Mouse (Mus musculus) heart, adult 8-10 months (tissue): Measurements from ENCODE around the gene Slc19a2. TPM values are rescaled to one million over a fixed set of nuclear protein-coding genes. Genes with fewer than 3 reads are reported as not detected.
A peak's percentile ranks its signal among the peaks of the same experiment; 100 is the strongest.
"Not testable (repeated sequence)": the region's sequence is repeated elsewhere in the genome, so short reads cannot be mapped to it uniquely, and the experiment has no call there.

Experiments
- DNase-seq: peaks from one replicate; pipeline ENCODE4 v3.0.0; 2022; ENCODE audit warnings: low spot score
- total RNA-seq, 4 experiments: library from RNA; stranded (reverse); gene quantifications; 2 replicates each; pipeline ENCODE4 v1.2.4; 2022

Gene Slc19a2
- 1 to 10 TPM; 6.4 to 9.5 (median 8.5) TPM for total RNA-seq

DNA sequence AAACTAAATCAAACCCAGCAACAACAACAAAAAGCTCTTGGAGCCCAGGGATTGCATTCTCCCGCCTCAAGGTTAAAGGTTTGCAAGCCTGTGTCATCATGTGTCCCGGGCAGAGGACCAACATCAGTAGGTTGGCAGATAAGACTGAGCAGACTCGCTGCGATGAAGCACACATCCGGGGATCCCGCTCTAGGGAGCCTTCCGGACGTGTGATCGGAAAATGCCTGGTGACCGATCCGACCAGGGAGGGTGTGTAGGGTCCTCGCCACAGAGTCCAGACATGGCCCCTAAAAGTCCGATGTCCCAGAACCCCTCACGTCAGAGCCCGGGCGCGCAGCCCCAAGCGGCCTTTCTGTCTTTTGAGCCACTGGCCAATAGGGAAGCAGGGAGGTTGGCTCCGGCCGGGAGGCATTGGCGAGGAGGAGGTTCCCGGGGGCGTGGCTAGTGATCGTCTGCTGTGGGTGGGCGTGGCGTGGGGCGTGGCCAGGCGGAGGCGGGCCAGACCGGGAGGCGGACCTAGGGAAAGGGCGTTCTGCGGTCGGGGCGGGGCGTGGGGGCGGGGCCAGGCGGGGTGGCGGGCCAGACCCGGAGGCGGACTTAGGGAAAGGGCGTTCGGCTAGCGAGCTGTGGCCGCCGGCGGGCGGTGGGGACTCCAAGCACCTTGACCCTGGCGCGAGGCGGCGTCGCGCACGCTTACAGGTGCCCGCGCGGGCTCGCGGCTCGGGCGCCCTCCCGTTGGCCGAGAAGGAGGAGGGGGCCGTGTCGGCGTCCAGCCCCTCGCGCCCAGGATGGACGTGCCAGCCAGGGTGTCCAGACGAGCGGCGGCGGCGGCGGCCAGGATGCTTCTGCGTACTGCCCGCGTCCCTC, at the start of gene Slc19a2:
Gene Slc19a2 (plus strand): TSS at position 582 of the 867 bp plus-strand sequence.
- DNase-seq: peak; percentile 96

GRCm38 (mm10) chr1:164199551-164199950, 49.3 kb upstream of the Slc19a2 start:
- no peak for DNase-seq

GRCm38 (mm10) chr1:164208437-164208836, 40.4 kb upstream of the Slc19a2 start:
- DNase-seq: no peak

DNA sequence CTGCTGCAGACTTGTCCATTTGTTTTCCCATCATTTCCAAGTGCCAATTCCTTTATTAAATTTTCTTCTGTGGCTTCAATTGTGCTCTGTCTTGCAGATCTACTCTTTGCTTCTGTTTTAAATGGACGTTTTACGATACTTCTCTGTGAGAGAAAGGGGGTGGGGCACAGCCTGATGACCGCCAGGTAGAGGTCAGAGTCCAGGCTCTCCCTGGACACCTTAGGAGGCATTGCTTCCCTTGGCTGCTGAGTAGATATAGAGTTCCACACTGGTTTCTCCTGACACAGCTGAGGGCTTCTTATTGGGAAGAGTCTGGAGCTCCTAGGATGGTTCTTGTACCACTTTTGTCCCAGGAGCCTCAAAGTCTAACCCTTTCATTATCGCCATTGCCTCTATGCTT, 37.9 kb upstream of the Slc19a2 start:
- DNase-seq: no peak

- no peak for DNase-seq
Measured at GRCm38 (mm10) chr1:164212686-164213085, 36.2 kb upstream of the Slc19a2 start.

DNA sequence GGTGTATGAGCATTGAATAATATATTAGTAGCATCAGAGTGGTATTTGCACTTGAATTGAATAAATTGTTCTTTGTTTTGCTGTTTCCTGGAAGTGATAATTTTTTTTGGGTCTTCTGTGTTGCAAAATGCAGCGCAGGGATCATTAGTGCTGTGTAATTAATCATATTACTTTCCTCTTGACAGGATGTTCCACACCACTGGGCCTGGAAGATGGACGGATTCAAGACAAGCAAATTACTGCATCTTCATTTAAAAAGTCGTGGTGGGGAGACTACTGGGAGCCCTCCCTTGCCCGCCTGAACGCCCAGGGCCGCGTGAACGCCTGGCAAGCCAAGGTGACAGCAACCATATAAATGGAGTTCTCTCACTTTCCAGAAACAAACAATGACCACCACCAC, 34.7 kb upstream of the Slc19a2 start:
- DNase-seq: no peak

- no peak for DNase-seq
Measured at GRCm38 (mm10) chr1:164215097-164215496, 33.7 kb upstream of the Slc19a2 start.

- DNase-seq: no peak
Measured at GRCm38 (mm10) chr1:164215540-164215939, 33.3 kb upstream of the Slc19a2 start.

GRCm38 (mm10) chr1:164217791-164218685, 30.8 kb upstream of the Slc19a2 start:
- DNase-seq: no peak

DNA sequence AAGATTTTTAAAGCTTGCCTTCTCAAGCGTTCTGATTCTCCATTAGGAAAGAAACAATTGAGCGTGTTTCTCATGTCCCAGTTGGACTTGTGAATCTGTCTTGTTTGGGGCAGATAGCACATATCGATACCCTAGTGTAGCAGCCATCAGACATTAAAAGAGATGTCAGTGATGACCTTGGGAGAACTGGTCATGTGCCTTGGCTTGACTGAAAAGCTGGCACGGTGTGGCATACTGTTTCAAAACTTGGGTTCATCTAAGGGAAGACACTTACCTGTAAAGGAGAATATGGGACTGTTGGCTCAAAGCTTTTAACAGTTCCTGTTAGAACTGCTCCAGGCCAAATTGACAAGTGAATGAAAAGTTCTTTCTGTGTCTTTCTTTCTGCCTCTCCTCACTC, 28.6 kb upstream of the Slc19a2 start:
- no peak for DNase-seq

DNA sequence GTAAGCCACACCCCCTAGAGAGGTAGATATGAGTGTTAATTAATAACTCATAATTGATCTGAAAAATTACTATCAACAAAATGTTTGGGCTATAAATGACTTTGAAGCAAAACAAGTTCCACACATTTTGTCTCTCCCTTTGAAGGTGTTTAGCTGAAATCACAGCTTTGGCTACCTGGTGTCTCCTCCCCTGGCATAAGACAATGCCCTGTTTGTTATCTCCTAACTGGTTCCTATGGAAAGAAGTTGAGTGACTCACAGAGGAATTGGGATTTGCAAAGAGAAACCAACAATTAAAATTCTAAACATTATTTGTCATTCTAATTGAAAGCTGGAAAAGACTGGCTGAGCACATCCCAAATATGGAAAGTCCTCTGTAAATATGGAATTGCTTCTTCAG, 25.8 kb upstream of the Slc19a2 start:
- DNase-seq: no peak

DNA sequence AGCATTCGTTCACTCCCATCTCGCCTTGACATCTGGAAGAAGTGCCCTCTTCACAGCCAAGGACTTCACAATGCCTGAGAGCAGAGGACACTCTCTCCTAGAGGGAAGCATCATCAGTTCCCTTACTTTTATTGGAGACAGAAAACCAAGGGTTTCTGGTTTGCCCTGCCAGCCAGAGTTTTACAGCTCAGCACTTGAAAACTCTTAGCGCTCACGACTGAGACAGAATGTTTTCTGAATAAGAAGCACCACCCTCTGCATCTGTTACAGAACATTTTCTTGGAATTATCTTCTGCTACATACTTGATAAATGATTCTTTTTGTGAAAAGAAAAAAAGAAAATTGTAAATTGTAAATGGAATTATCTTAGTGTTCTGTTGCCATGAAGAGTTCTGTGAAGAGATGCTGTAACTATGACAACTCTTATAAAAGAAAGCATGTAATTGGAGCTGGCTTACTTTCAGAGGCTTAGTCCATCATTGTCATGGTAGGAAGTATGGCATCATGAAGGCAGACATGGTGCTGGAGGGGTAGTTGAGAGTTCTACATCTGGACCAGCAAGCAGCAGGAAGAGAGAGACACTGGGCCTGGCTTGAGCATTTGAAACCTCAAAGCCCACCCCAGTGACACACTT, 16.8 kb upstream of the Slc19a2 start:
- DNase-seq: not testable (repeated sequence)

DNA sequence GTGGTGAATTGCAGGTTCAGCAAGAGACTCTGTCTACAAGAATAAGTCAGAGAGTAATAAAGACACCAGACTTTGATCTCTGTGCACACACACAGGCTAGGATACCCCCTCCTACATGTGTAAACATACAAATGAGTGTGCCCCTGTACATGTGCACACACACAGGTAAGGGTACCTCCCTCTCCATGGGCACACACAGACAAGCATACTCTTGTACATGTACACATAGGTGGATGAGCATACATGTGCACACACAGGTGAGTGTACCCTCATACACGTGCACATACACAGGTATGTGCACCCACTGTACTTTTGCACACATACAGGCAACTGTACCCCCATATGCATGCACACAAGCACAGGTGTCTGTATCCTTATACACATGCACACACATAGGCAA, 15.4 kb upstream of the Slc19a2 start:
- no peak for DNase-seq

GRCm38 (mm10) chr1:164235078-164235477, 13.8 kb upstream of the Slc19a2 start:
- no peak for DNase-seq

DNA sequence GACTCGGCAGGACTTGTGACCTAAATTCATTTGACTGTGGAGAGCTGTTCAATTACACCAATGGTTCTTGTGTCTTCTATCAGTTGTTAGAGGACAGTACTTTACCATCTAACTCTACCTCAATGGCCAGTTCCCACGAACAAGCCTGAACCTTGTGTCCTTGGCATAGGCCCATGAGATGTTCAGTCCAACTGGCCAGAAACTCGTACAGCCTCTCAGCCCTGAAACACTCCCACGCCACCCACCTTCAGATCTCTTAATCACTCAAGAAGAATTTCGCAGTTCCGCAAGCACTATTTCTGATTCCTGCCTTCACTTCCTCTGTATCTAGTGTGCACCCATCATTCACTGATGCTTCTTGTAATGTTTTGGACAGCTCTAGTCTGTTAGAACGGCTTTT, 12.8 kb upstream of the Slc19a2 start:
- DNase-seq: peak; percentile 51

DNA sequence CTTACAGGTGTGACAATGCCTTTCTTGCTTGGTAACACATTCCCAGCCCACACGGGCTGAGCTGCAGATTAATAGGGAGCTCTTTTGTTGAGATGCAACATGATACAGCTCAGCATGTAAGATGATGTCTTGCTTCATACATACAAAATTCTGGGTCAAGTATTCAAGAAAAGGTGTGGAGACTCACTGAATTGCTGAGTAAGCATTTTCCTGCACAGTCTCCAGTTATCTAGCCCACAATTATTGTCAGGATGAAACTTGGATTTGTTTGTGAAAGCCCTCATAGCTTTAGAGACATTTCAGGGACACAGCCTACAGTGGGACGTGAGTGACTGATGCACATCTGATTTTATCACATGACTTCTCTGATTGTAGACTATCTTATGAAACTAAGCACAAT, 7.4 kb upstream of the Slc19a2 start:
- DNase-seq: no peak

GRCm38 (mm10) chr1:164242809-164243208, 6.0 kb upstream of the Slc19a2 start:
- DNase-seq: no peak

GRCm38 (mm10) chr1:164247442-164247841, 1.4 kb upstream of the Slc19a2 start:
- no peak for DNase-seq

GRCm38 (mm10) chr1:164247971-164248370, 875 bp upstream of the Slc19a2 start:
- DNase-seq: no peak

DNA sequence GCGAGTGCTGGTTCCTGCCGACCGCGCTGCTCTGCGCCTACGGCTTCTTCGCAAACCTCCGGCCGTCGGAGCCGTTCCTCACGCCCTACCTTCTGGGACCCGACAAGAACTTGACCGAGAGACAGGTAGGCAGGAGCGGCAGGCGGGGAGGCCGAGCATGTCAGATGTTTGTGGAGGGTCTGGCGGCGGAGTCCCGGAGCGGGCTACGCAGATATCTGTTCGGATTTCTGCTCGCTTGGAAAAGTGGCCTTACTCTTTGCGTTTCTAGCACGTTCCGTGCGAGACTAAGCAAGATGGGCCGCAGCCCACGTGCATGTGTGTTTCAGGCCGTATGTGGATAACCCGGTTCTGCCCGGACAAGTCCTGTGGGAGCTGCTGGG, 476 bp downstream of the Slc19a2 start:
- DNase-seq: peak; percentile 22

- no peak for DNase-seq
Measured at GRCm38 (mm10) chr1:164250391-164251150, 1.7 kb downstream of the Slc19a2 start.
